Mouse (Mus musculus): Measurements from ENCODE around the gene Gm17542. TPM values are rescaled to one million over a fixed set of nuclear protein-coding genes. Genes with fewer than 3 reads are reported as not detected.
"Not testable (repeated sequence)": the region's sequence is repeated elsewhere in the genome, so short reads cannot be mapped to it uniquely, and the experiment has no call there.

Gm17542 gene
- not detected for total RNA-seq (2022)

GRCm38 (mm10) chr10:58718110-58718509 is at the start of gene Gm17542:
Gm17542 (minus strand) TSS chr10:58718210.
- not testable (repeated sequence) for DNase-seq (ENCODE audit: low spot score in 2 of 2)

DNA sequence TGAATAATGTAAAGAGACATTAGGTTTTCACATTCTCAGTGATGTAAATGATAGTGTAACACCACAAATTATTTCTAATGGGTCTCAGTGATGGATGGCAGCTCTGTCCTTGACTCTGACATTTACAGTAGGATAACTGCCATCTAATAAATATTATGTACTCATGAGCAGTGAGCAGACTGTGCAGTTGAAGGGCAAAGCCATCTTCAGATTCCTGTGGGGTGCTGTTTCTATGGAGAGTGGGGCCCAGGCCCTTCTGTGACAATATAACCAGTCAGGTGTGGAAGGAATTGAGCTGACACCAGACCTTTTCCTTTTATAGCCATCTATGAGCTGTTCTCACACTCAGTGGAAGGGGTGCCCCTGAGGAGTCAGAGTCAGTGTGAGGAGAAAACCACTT is 21.8 kb upstream of the Gm17542 start:
- DNase-seq (ENCODE audit: low spot score in 2 of 2) = no peak

DNA sequence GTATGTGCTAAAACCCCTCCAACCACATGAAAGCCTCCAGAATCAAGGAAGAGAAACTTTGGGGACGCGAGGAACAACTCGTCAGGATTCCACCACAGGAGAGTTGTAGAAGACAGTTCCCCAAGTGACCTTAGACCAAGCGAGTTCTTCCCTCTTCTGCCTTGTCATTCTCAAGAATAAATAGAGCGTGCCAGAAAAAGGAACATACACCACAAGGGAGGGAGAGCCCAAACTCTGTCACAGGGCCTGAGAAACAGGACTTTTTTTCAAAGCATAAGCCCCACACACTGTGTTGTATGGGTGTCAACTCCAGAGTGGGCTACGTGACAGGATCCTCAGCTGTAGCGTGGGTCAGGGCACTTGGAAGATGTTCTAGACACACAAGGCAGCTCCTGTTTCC is 20.1 kb upstream of the Gm17542 start:
- no peak for DNase-seq (ENCODE audit: low spot score in 2 of 2)

- DNase-seq (ENCODE audit: low spot score in 2 of 2) = no peak
Observed at GRCm38 (mm10) chr10:58714789-58715148, 3.2 kb downstream of the Gm17542 start.

DNA sequence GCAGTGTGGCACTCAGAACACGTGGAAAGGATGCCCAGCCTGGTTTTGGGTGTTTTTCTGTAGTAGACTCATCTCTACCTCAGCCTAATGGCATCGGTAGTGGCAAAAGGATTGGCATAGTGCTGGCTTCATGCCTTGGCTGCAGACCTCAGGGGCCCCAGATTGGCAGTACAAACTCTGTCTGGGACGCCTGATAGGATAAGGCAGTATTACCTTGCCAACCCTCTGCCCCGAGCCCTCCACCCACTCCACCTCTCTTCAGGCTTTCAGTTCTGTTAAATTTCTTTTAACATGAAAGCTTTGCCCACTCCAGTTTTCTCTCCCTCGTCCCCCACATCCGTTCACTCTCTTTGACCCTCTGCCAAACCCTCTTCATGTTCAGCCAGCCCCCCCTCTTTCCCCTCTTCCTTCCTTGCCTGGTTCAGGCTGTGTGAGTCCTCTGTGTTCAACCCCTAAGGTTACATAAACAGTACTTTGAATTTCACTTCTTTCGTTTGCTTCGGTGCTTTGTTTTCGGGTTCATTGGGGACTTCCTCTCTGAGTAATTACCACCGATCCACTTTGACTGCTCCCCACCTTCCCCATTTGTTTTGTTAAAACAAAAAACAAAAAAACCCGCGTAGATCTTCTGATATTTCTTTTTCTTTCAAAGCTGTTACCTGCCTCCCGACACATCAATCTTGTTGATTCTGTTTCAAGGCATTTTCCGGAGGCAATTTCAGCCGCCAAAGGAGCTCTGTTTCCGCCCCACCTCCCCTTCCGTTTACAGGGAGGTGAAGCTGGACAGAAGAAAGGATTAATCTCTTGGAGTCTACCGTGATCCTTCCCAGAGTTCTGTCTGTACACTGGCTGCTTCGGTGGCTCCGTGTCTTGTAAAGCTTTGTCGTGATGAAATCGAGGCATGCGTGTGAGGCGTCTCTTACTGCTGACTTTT is 3.9 kb downstream of the Gm17542 start:
- no peak for DNase-seq (ENCODE audit: low spot score in 2 of 2)

- DNase-seq (ENCODE audit: low spot score in 2 of 2) = no peak
Observed at GRCm38 (mm10) chr10:58713225-58713624, 4.8 kb downstream of the Gm17542 start.

DNA sequence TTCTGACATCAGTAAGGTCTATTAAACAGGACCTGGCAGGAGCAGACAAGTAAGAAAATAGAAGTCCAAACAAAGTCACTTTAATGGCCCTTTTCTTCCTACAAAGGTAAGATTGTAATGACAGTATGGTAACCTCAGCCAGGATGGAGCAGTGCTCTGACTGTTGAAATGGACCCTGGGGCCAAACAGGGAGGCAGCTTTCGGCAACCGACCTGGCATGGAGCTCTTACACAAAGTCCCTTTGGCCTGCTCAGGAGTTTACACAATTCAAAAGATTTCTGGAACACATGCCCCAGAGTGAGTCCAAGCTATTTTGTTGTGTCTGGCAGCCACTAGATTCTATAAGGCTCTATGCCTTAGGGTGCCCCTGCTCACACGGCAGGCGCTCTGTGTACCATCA is 9.0 kb downstream of the Gm17542 start:
- DNase-seq (ENCODE audit: low spot score in 2 of 2) = no peak

DNA sequence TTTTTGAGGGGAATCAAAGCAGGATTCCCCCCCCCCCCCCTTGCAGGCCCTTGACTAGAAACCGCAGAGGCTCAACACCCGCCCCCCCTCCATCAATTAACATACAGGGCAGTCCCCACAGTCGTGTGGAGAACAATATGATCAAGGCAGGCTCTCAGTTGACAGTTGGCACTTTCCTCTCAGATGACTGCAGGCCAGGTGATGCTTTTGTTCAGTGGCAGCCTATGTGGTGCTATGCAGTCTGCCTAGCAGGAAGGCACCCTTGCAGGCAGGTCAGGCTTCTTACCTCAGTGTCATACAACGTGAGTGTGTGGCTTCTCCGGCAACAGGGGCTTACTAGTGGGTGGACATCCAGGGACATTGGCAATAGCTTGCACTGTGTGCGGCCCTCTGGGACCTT is 17.4 kb downstream of the Gm17542 start:
- no peak for DNase-seq (ENCODE audit: low spot score in 2 of 2)

GRCm38 (mm10) chr10:58700160-58700559 is 17.9 kb downstream of the Gm17542 start:
- DNase-seq (ENCODE audit: low spot score in 2 of 2) = no peak

DNA sequence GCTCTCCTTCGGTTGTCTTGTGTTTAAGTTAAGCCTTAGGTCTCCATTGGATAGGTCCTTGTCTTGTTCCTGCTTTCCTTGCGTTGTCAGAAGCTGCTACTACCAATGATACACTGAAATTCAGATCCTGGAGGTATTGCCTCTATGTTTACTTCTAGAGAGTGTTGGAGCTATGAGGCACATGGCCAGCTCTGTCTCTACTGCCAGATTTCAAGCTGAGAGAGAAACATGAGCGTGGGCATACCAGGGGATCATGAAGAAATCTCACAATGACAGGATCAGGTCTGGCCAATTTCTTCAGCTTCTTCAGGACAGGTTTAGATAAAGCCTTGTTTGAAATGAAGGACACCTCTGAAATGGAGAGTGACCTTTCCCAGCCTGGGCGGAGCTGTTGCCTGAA is 19.1 kb downstream of the Gm17542 start:
- DNase-seq (ENCODE audit: low spot score in 2 of 2) = no peak

GRCm38 (mm10) chr10:58691051-58691450 is 27.0 kb downstream of the Gm17542 start:
- no peak for DNase-seq (ENCODE audit: low spot score in 2 of 2)

DNA sequence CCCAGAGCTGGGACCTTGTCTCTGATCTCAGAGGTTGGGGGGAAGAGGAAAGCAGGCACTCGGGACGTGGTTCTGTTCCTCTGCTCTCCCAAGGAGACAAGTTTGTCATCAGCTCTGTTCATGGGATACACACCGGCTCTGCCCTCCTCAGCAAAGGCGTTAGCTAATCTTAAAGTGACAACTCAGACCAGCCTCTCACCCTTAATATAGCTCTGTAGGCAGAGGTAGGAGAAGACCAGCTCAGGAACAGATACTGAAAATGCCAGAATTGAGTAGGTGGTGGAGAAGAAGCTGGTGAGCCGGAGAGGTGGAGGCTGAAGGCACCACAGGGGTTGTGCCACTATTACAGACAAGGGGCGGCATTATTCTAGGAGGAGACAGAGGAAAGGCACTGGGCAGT is 38.7 kb downstream of the Gm17542 start:
- no peak for DNase-seq (ENCODE audit: low spot score in 2 of 2)

DNA sequence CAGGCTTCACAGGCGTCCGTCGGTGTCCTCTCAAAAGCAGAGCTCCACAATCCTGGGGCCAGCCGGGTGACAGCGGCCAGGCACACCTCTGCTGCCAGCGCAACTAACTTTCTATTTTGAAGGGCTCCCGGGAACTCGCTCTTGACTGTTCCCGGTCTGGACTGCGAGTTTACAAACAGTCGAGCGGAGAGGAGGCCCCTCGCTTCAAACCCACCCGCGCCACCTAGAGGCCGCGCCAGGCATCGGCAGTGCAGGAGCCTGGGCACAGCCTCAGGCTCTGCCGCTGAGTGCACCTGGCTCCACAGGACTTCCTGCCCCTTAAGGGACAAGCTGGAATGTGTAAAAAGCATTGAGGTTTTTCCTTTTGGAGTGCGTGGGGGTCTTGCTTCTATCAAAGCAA is 42.5 kb downstream of the Gm17542 start, which contains the start of gene Edar:
Gene Edar (minus strand): TSS at position 122 of the 400 bp plus-strand sequence.
- DNase-seq (ENCODE audit: low spot score in 2 of 2) = peak; percentile 17 to 67

GRCm38 (mm10) chr10:58673278-58674061 is 44.5 kb downstream of the Gm17542 start:
- peak; percentile 22 to 78 for DNase-seq (ENCODE audit: low spot score in 2 of 2)

DNA sequence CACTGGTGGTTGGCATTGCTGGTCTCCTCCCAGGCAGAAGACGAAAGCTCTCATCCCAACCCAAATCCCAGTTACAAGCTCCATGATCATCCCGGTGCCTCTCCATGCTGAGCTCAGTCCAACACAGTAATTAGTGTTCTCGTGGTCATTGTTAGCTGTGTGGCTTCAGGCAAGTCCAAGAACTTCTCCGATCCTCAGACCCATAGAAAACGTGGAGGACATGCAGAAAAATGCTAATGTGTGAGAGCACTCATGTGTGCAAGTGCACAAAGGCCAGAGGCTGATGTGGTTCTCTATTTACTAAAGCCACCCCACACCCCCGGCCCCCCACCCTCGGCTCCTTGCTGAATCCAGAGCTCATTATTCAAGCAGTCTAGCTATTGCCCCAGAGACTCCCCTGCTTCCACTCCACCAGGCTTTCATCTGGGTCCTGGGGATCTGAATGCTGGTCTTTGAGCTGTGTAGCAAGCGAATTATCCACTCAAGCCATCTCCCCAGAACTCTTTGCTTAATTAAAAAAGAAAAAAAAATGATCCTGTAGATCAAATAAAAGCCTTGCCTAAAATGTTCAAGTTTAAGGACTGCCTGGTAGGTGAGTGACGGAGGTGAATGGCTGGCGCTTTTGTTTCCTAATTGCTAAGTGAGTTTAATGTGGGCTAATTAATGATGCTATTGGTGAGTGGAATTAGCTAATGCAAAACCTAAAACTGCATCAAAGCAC is 45.3 kb downstream of the Gm17542 start:
- DNase-seq (ENCODE audit: low spot score in 2 of 2) = no peak

- peak; percentile 15 to 20 for DNase-seq (ENCODE audit: low spot score in 2 of 2)
Observed at GRCm38 (mm10) chr10:58663868-58664267, 54.1 kb downstream of the Gm17542 start.

Other genes with a start within 250 kb of the Gm17542 start
- 1 to 10 TPM; 3.3 to 4.7 (median 3.7) TPM for gene Ccdc138, start 220.3 kb downstream of the Gm17542 start, total RNA-seq (2022)
- under 1 TPM in 3 of 4 experiments, not detected in 1; 0.12 to 0.35 (median 0.16) TPM for gene Edar, start 42.6 kb downstream of the Gm17542 start, total RNA-seq (2022)
- gene Sh3rf3, start 95.1 kb upstream of the Gm17542 start, total RNA-seq (2022) = 10 to 100 TPM; 28.2 to 38.0 (median 32.1) TPM

All from layer of hippocampus, adult 8-10 months (tissue).